ENCODE assay signal across 9 mouse cellular contexts in the genomic region with DNA sequence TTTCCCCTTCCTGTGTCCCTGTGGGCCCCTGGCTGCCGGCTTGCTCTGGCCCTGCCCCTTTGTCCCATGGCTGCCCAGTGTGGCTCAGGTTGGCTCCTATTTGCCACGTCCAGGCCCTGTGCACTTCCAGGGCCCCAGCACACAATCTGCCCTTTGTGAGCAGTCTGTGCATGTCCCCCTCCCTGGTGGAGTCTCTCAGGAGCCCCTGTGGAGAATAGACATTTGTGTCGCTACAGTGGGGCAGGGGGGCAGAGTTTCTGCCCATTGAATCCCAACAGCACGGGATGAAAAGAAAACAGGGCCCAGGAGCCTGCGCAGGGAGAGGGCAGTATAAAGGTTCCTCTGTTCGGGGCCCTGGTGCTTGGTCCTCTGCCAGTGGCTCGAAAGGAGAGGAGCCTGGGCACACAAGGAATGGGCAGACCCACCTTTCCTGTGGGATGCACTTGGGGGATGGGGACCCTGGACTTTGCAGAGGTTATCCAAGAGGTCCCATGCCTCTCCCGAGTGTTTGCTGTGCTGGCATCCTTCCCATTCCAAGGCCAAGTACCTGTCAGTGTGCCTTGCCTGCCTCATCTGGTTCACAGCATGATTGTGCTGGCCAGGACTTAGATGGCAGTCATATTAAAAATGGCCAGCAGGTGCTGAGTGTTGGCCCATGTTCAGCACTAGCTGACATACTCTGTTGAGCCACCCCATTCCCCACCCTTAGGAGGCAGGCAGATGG. TPM values are rescaled to one million over a fixed set of nuclear protein-coding genes. Genes with fewer than 3 reads are reported as not detected.
DNase-seq lines count a peak whose midpoint lies in the region; ATAC-seq and TF ChIP-seq lines count a peak whose summit lies in the region.
"Had no signal": no experiment of that assay in that cellular context is flagged by ENCODE, and none has a peak within 500 bp of the region (broad histone marks: within the 10 kb centered on the region; RNA-seq: fewer than 3 reads in every experiment).

No protein-coding gene starts in this region.

- H3K4me3 ChIP-seq in E14TG2a.4 (replicated peaks; ENCODE audit: low read length) = no peak overlapping the region
- no peak overlapping the region for H3K4me3 ChIP-seq in hindbrain, embryonic 10.5 days
- no peak overlapping the region for H3K4me3 ChIP-seq in layer of hippocampus, adult 2 months
- H3K4me3 ChIP-seq in stomach, embryonic 15.5 days (replicated peaks) = no peak overlapping the region
- H3K4me3 ChIP-seq in thymus, adult 2 months (ENCODE audit: control insufficient read depth, insufficient read depth, low read length) = no peak overlapping the region

- peak overlapping the region; percentile 75 for H3K27ac ChIP-seq in hindbrain, embryonic 10.5 days
- peak overlapping the region; percentile 91 for H3K27ac ChIP-seq in layer of hippocampus, adult 2 months
- no peak overlapping the region for H3K27ac ChIP-seq in stomach, embryonic 15.5 days
- no peak overlapping the region for H3K27ac ChIP-seq in thymus, adult 2 months (ENCODE audit: control insufficient read depth, insufficient read depth, low read length)
- H3K27ac ChIP-seq: macrophage had no signal

- no peaks in the 10 kb centered on the region for H3K9me3 ChIP-seq in E14TG2a.4 (ENCODE audit: low read length)
- no peaks in the 10 kb centered on the region for H3K9me3 ChIP-seq in hindbrain, embryonic 10.5 days
- no peaks in the 10 kb centered on the region for H3K9me3 ChIP-seq in stomach, embryonic 15.5 days

- H3K9ac ChIP-seq in stomach, embryonic 15.5 days = no peak overlapping the region

- whole genome bisulfite sequencing in hindbrain, embryonic 10.5 days = 55% methylated on average over 8 of the region's 8 CpGs
- WGBS in stomach, embryonic 15.5 days = 72% methylated on average over 8 of the region's 8 CpGs
- WGBS in thymus, adult 2 months = 92% methylated on average over 8 of the region's 8 CpGs

- no peaks in the 10 kb centered on the region for H3K27me3 ChIP-seq in E14TG2a.4 (ENCODE audit: insufficient read depth, low read length)
- no peaks in the 10 kb centered on the region for H3K27me3 ChIP-seq in hindbrain, embryonic 10.5 days (ENCODE audit: insufficient read depth, poor library complexity, severe bottlenecking)
- no peaks in the 10 kb centered on the region for H3K27me3 ChIP-seq in stomach, embryonic 15.5 days (replicated peaks)
- no peaks in the 10 kb centered on the region for H3K27me3 ChIP-seq in thymus, adult 2 months (ENCODE audit: control insufficient read depth, insufficient read depth, low read length)

- H3K4me2 ChIP-seq in stomach, embryonic 15.5 days = no peak overlapping the region

- peak; percentile 15; the same call in 1 of the 2 replicates for TF ChIP-seq CTCF in E14TG2a.4 (conservative IDR thresholded peaks at IDR 0.05; ENCODE audit: low read length)
- TF ChIP-seq CTCF in layer of hippocampus, adult 2 months (conservative IDR thresholded peaks at IDR 0.05) = peak; percentile 57
- no peak for TF ChIP-seq CTCF in thymus, adult 2 months (IDR thresholded peaks at IDR 0.05; ENCODE audit: borderline replicate concordance, control insufficient read depth, extremely low read depth, insufficient read depth, low read length, poor library complexity)

- DNase-seq in cerebellum, adult 8-10 months = peak; percentile 62
- no peak for DNase-seq in hindbrain, embryonic 10.5 days (ENCODE audit: low spot score)
- peak; percentile 58 to 83 for DNase-seq in layer of hippocampus, adult 2 months (ENCODE audit: low spot score in 2 of 2)
- peak; percentile 41 for DNase-seq in lung, postnatal 25 days (ENCODE audit: low spot score)
- no peak for DNase-seq in adrenal gland, postnatal 4 days (ENCODE audit: low spot score in 2 of 2)
- DNase-seq in thymus, adult 2 months = no peak

- TF ChIP-seq POLR2A in thymus, adult 2 months (IDR thresholded peaks at IDR 0.05; ENCODE audit: control insufficient read depth, extremely low read depth, insufficient read depth, low read length, poor library complexity) = no peak

- ATAC-seq in stomach, embryonic 15.5 days (ENCODE audit: insufficient read depth, low FRiP score, low read depth) = peak; percentile 34; the same call in 1 of the 2 replicates

- H3K36me3 ChIP-seq in E14TG2a.4 (ENCODE audit: insufficient read depth, low read length) = no peaks in the 10 kb centered on the region
- H3K36me3 ChIP-seq in hindbrain, embryonic 10.5 days = peaks cover 85% of the 10 kb centered on the region
- no peaks in the 10 kb centered on the region for H3K36me3 ChIP-seq in stomach, embryonic 15.5 days
- H3K36me3 ChIP-seq in thymus, adult 2 months (ENCODE audit: control insufficient read depth, insufficient read depth, low read length) = no peaks in the 10 kb centered on the region

- peaks cover 47% of the 10 kb centered on the region for H3K4me1 ChIP-seq in E14TG2a.4 (replicated peaks; ENCODE audit: low read depth, low read length)
- H3K4me1 ChIP-seq in hindbrain, embryonic 10.5 days (replicated peaks) = peaks cover 30% of the 10 kb centered on the region
- no peaks in the 10 kb centered on the region for H3K4me1 ChIP-seq in stomach, embryonic 15.5 days
- no peaks in the 10 kb centered on the region for H3K4me1 ChIP-seq in thymus, adult 2 months (replicated peaks; ENCODE audit: control insufficient read depth, insufficient read depth, low read length)

RNA-seq across cellular contexts. Expression of a gene that starts 11.6 kb away (rescaled TPM):
- polyA plus RNA-seq in hindbrain, embryonic 10.5 days (2016; fragmentation: Nextera tagmentation; extraction: Ambion mirVana) = 99.3 and 109 TPM in 2 replicates
- 10 to 100 TPM; 67.0 to 69.3 TPM for total RNA-seq in layer of hippocampus, adult 2 months (2021)
- 78.2 and 78.8 TPM in 2 replicates for polyA plus RNA-seq in stomach, embryonic 15.5 days (2015; fragmentation: Nextera tagmentation; extraction: Ambion mirVana)
- 10 to 100 TPM; 71.1 to 86.6 TPM for total RNA-seq in adrenal gland, postnatal 4 days (2021)
- polyA plus RNA-seq in thymus, adult 2 months (2012; rRNA removed) = 75.8 and 82.8 TPM in 2 replicates

RNA-seq across cellular contexts. Expression of a gene that starts 12.7 kb away (rescaled TPM):
- 47.3 and 71.6 TPM in 2 replicates for polyA plus RNA-seq in hindbrain, embryonic 10.5 days (2016; fragmentation: Nextera tagmentation; extraction: Ambion mirVana)
- 1 to 10 TPM; 6.0 to 7.4 TPM for total RNA-seq in layer of hippocampus, adult 2 months (2021)
- polyA plus RNA-seq in stomach, embryonic 15.5 days (2015; fragmentation: Nextera tagmentation; extraction: Ambion mirVana) = 10.5 and 11.4 TPM in 2 replicates
- total RNA-seq in adrenal gland, postnatal 4 days (2021) = 10 to 100 TPM; 31.2 to 49.5 TPM
- polyA plus RNA-seq in thymus, adult 2 months (2012; rRNA removed) = 3.4 and 5.0 TPM in 2 replicates
- polyA plus RNA-seq: macrophage had no signal

Comparison
In these comparisons a context has a peak if more than half of its experiments do, and no peak if none do; other contexts are left out.
1. DNase-seq: peak in cerebellum, adult 8-10 months (single experiment), layer of hippocampus, adult 2 months (2 of 2) and lung, postnatal 25 days (single experiment); none in hindbrain, embryonic 10.5 days (single experiment), adrenal gland, postnatal 4 days (0 of 2) and thymus, adult 2 months (single experiment).
2. H3K27ac ChIP-seq: peak in hindbrain, embryonic 10.5 days (single experiment) and layer of hippocampus, adult 2 months (single experiment); none in stomach, embryonic 15.5 days (single experiment) and thymus, adult 2 months (single experiment).